Mouse (Mus musculus) hindbrain, embryonic 16.5 days (tissue): Measurements from ENCODE around the gene Tepsin. TPM values are rescaled to one million over a fixed set of nuclear protein-coding genes. Genes with fewer than 3 reads are reported as not detected.
A peak's percentile ranks its signal among the peaks of the same experiment; 100 is the strongest.

ENCODE experiments used
- ATAC-seq: fragments of 200-750 bp; cut with Nextera tagmentation; 2 replicates; pipeline ENCODE4 v1.8.0; 2017; ENCODE audit warnings: moderate TSS enrichment, moderate library complexity
- H3K27ac ChIP-seq: fragments of 300-500 bp; sonication (generic); 2 replicates; pipeline ENCODE4 v1.5.1; 2014; ENCODE audit warnings: low read depth, mild to moderate bottlenecking, control low read depth, low read length, moderate library complexity
- H3K27me3 ChIP-seq: fragments of 300-500 bp; sonication (generic); replicated peaks from 2 replicates; pipeline ENCODE4 v1.6.1; 2014; ENCODE audit warnings: low read length; ENCODE audit not compliant: control insufficient read depth, insufficient read depth
- H3K36me3 ChIP-seq: fragments of 300-500 bp; sonication (generic); 2 replicates; pipeline ENCODE4 v1.6.1; 2014; ENCODE audit warnings: mild to moderate bottlenecking, low read length, moderate library complexity, mixed read lengths; ENCODE audit not compliant: control insufficient read depth, insufficient read depth
- H3K4me1 ChIP-seq: fragments of 300-500 bp; sonication (generic); 2 replicates; pipeline ENCODE4 v1.6.1; 2014; ENCODE audit warnings: low read depth, low read length; ENCODE audit not compliant: control insufficient read depth, insufficient read depth
- H3K4me2 ChIP-seq: fragments of 300-500 bp; sonication (generic); 2 replicates; pipeline ENCODE4 v1.6.1; 2014; ENCODE audit warnings: mild to moderate bottlenecking, low read length, control low read depth, moderate library complexity
- H3K4me3 ChIP-seq: fragments of 300-500 bp; sonication (generic); 2 replicates; pipeline ENCODE4 v1.5.1; 2014; ENCODE audit warnings: mild to moderate bottlenecking, low read length, control low read depth, moderate library complexity
- H3K9ac ChIP-seq: fragments of 300-500 bp; sonication (generic); 2 replicates; pipeline ENCODE4 v1.6.1; 2014; ENCODE audit warnings: low read depth, mild to moderate bottlenecking, control low read depth, low read length, moderate library complexity
- H3K9me3 ChIP-seq: fragments of 300-500 bp; sonication (generic); 2 replicates; pipeline ENCODE4 v1.6.1; 2014; ENCODE audit warnings: mild to moderate bottlenecking, low read length, moderate library complexity; ENCODE audit not compliant: control insufficient read depth
- WGBS: fragments of 180-500 bp; shearing (Covaris S2); extraction: QIAGEN DNeasy Blood & Tissue Kit; methylation state at CpG from one replicate; pipeline ENCODE4 v1.1.7; 2014; 5-methylcytosine and 5-hydroxymethylcytosine counted together
- polyA plus RNA-seq: library from polyadenylated mRNA; unstranded; fragments of >200 nt; fragmentation: Nextera tagmentation; extraction: Ambion mirVana; gene quantifications from 2 replicates; pipeline ENCODE4 v1.2.1, GENCODE M21; 2015

Gene Tepsin
- polyA plus RNA-seq, 1 experiment from 2014 or later = 20.5 TPM

GRCm38 (mm10) chr11:120114488-120115215 is 16.1 kb upstream of the Tepsin start:
- Histone ChIP-seq H3K4me1 (peaks cover 7% of the 10 kb centered on the region; the same call in 1 of the 2 replicates), H3K27ac (no peak overlapping the region), H3K9ac (no peak overlapping the region), H3K36me3 (peaks cover 6% of the 10 kb centered on the region), H3K4me3 (no peak overlapping the region), H3K27me3 (no peaks in the 10 kb centered on the region), H3K4me2 (no peak overlapping the region), H3K9me3 (no peaks in the 10 kb centered on the region)
- ATAC-seq = no peak
- 88% methylated on average over 21 of the region's 21 CpGs for WGBS

GRCm38 (mm10) chr11:120112136-120112535 is 13.6 kb upstream of the Tepsin start:
- H3K4me3 ChIP-seq = no peak overlapping the region
- peaks cover 5% of the 10 kb centered on the region for H3K36me3 ChIP-seq
- ATAC-seq = no peak
- 83% methylated on average over 4 of the region's 4 CpGs for WGBS
- no peak overlapping the region for H3K4me2 ChIP-seq
- H3K27me3 ChIP-seq = no peaks in the 10 kb centered on the region
- no peak overlapping the region for H3K27ac ChIP-seq
- H3K4me1 ChIP-seq = peaks cover 6% of the 10 kb centered on the region; the same call in 1 of the 2 replicates
- no peak overlapping the region for H3K9ac ChIP-seq
- no peaks in the 10 kb centered on the region for H3K9me3 ChIP-seq

DNA sequence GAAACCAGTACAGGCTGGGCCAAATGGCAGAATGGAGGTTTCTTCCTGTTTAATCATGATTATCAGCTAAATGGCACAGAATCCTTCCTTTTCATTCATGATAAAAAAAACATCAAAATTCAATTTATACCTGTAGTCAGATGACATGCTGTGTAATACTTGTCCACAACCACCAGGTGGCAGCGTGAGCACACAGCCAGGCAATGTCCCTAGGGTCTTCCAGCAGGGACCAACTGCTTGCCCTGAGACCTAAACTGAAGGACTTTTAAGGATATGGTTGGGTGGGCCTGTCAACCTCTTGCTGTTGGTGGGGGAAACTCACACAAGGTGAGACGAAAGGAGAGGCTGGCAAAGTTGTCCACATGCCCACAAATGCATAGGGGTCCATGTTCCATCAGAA is 12.5 kb upstream of the Tepsin start:
- Histone ChIP-seq H3K9me3 (no peaks in the 10 kb centered on the region), H3K4me2 (no peak overlapping the region), H3K4me3 (no peak overlapping the region), H3K4me1 (peaks cover 6% of the 10 kb centered on the region; the same call in 1 of the 2 replicates), H3K27me3 (no peaks in the 10 kb centered on the region), H3K27ac (peak overlapping the region; percentile 33; the same call in 1 of the 2 replicates), H3K36me3 (peaks cover 7% of the 10 kb centered on the region), H3K9ac (0 out of 2 replicates have a peak overlapping the region, but pooled peaks have one; percentile 0)
- 0% methylated on average over 2 of the region's 2 CpGs for WGBS
- no peak for ATAC-seq

DNA sequence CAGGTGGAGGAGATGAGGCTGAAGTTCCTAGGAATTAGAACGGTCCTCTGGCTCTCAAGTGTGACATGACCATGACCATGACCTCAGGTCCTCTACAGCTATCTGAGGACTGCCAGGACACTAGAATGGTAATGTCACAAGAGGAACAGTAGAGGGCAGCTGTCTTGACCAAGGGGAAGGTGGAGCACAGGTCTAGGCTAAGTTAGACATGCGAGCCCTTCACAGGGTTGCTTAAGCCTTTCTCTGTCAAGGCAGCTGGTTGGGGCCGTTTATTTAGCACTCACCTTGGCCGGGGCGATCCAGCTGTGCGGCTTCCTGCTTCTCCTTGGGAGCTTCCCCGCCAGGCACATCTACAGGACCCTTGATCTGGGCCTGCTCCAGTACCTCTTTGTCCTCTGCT is 12.0 kb upstream of the Tepsin start:
- WGBS = 73% methylated on average over 7 of the region's 7 CpGs
- H3K27ac ChIP-seq = no peak overlapping the region
- peak overlapping the region; percentile 0; the same call in 1 of the 2 replicates for H3K9ac ChIP-seq
- H3K27me3 ChIP-seq = no peaks in the 10 kb centered on the region
- H3K4me3 ChIP-seq = no peak overlapping the region
- H3K9me3 ChIP-seq = no peaks in the 10 kb centered on the region
- peaks cover 6% of the 10 kb centered on the region; the same call in 1 of the 2 replicates for H3K4me1 ChIP-seq
- no peak overlapping the region for H3K4me2 ChIP-seq
- peaks cover 7% of the 10 kb centered on the region for H3K36me3 ChIP-seq
- ATAC-seq = no peak

DNA sequence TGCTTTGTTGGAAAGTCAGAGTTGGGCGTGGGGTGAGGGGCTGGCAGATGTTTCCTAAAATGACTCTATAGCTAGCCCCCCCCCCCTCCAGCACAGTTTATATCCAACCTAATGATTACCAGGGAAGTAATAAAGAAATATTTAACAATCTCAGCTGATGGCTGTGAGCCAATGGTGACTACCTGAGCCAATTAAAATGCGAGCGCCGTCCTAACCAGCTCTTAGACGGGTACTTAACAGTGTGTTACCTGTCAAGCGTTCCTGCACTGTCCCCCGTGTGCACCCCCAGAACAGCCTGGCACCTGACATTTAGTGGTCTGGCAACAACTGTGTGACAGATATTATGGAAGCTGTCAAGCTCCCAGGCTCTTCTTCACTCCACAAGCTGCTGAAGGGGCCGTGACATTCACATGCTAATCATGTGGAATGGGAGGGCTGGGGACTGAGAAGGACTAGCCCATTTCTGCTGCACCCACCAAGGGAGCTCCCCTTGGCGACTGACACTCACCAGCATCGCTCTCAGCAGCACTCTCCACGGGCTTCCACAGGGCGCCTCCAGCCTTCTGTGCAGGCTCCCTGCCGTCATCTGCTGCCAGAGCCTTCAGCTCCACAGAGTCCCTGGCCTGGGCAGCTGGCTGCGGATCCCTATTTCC is 11.2 kb upstream of the Tepsin start:
- H3K9ac ChIP-seq = no peak overlapping the region; the same call in 1 of the 2 replicates
- no peaks in the 10 kb centered on the region for H3K27me3 ChIP-seq
- H3K4me2 ChIP-seq = no peak overlapping the region
- H3K4me1 ChIP-seq = peaks cover 6% of the 10 kb centered on the region; the same call in 1 of the 2 replicates
- H3K9me3 ChIP-seq = no peaks in the 10 kb centered on the region
- no peak overlapping the region for H3K27ac ChIP-seq
- WGBS = 61% methylated on average over 14 of the region's 14 CpGs
- H3K36me3 ChIP-seq = peaks cover 14% of the 10 kb centered on the region
- 0 out of 2 replicates have a peak, but pooled peaks have one; percentile 41 for ATAC-seq
- no peak overlapping the region for H3K4me3 ChIP-seq

DNA sequence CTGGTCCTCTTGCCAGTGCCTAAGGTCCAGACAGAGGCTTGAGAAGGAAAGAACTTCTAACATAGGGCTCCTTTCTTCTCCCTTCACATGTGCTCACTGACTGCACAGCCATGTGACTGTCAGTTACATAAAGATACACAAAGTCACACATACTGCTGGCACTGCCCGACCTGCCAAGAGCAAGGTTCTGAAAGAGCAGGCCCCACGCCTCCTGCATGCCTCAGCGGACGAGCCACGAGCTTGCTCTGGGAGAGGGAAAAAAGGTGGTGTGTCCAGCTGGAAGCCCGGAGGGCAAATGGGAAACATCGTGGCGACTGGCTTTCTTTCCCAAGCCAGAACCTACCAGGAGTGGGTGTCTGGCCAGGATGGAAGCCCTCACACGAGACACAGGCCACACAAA is 9.3 kb upstream of the Tepsin start:
- H3K36me3 ChIP-seq = peaks cover 17% of the 10 kb centered on the region
- H3K4me2 ChIP-seq = no peak overlapping the region
- H3K4me3 ChIP-seq = no peak overlapping the region
- no peaks in the 10 kb centered on the region for H3K9me3 ChIP-seq
- 89% methylated on average over 9 of the region's 9 CpGs for WGBS
- peaks cover 6% of the 10 kb centered on the region; the same call in 1 of the 2 replicates for H3K4me1 ChIP-seq
- H3K9ac ChIP-seq = no peak overlapping the region
- no peaks in the 10 kb centered on the region for H3K27me3 ChIP-seq
- no peak for ATAC-seq
- no peak overlapping the region for H3K27ac ChIP-seq

- Histone ChIP-seq H3K27me3 (no peaks in the 10 kb centered on the region), H3K4me1 (0 out of 2 replicates have a peak, but pooled peaks cover 2% of the 10 kb centered on the region), H3K9me3 (no peaks in the 10 kb centered on the region), H3K4me3 (no peak overlapping the region), H3K27ac (no peak overlapping the region), H3K4me2 (no peak overlapping the region), H3K9ac (no peak overlapping the region), H3K36me3 (peaks cover 17% of the 10 kb centered on the region)
- no peak for ATAC-seq
- WGBS = 72% methylated on average over 2 of the region's 2 CpGs
These were observed 8.5 kb upstream of the Tepsin start for GRCm38 (mm10) chr11:120107026-120107425.

GRCm38 (mm10) chr11:120103431-120103997 is 5.0 kb upstream of the Tepsin start:
- Histone ChIP-seq H3K27me3 (no peaks in the 10 kb centered on the region), H3K27ac (no peak overlapping the region), H3K4me1 (peaks cover 15% of the 10 kb centered on the region), H3K36me3 (peaks cover 15% of the 10 kb centered on the region; the same call in 1 of the 2 replicates), H3K9me3 (no peaks in the 10 kb centered on the region), H3K9ac (no peak overlapping the region), H3K4me2 (no peak overlapping the region), H3K4me3 (no peak overlapping the region)
- no peak for ATAC-seq
- 93% methylated on average over 3 of the region's 3 CpGs for WGBS

DNA sequence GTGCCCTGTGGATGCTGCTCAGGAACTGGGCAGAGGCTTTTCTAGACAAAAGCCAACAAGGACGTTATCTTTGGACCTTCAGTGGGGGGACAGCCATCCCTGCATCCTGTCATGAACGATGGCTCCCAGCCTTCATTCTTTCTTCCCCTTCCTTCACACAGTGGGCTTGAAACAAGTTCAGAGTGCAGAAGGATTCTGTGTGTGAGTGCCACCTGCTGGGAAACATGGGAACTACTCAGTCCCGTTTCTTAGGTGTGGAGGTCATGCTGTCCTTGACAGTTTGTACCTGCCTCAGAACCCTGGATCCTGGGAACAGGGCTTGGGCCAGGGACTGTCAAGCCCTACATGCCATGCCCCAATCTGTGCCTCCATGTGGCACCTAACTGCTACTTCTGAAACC is 2.5 kb upstream of the Tepsin start:
- WGBS = 0% methylated on average over 3 of the region's 3 CpGs
- H3K9me3 ChIP-seq = no peaks in the 10 kb centered on the region
- no peak overlapping the region; the same call in 1 of the 2 replicates for H3K9ac ChIP-seq
- peaks cover 23% of the 10 kb centered on the region for H3K4me1 ChIP-seq
- H3K36me3 ChIP-seq = peaks cover 16% of the 10 kb centered on the region; the same call in 1 of the 2 replicates
- H3K27me3 ChIP-seq = no peaks in the 10 kb centered on the region
- peak overlapping the region; percentile 71 for H3K27ac ChIP-seq
- no peak for ATAC-seq
- no peak overlapping the region for H3K4me2 ChIP-seq
- H3K4me3 ChIP-seq = no peak overlapping the region
